25 mouse cellular contexts compared by ENCODE assay signal in the genomic region with DNA sequence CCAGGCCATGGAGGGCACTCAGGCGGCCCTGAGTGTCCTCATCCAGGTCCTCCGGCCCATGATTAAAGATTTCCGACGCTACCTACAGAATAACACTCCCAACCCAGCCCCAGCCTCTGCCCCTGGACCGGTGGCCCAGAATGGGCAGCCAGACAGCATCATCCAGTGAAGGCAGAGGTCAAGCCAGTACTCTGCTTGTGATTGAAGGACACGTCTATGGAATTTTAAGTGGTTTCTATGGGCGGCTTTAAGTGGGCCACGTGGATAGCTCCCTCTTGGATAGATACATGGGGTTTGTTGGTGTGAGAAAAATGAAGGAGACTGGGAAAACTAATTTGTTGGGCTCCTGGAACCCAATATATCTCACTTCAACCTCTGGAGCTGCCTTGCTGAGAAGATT. TPM values are rescaled to one million over a fixed set of nuclear protein-coding genes. Genes with fewer than 3 reads are reported as not detected.
A peak's percentile ranks its signal among the peaks of the same experiment; 100 is the strongest.
DNase-seq lines count a peak whose midpoint lies in the region; ATAC-seq and TF ChIP-seq lines count a peak whose summit lies in the region.
"Had no signal": no experiment of that assay in that cellular context is flagged by ENCODE, and none has a peak within 500 bp of the region (broad histone marks: within the 10 kb centered on the region; RNA-seq: fewer than 3 reads in every experiment).

No protein-coding gene starts in this region.

- no peak overlapping the region for H3K4me3 ChIP-seq in heart, embryonic 14.5 days (ENCODE audit: control insufficient read depth in 1 of 2, insufficient read depth in 1 of 2, low read depth in 1 of 2, low read length in 2 of 2)
- H3K4me3 ChIP-seq in heart, embryonic 12.5 days, result no peak overlapping the region
- H3K4me3 ChIP-seq in E14TG2a.4 (replicated peaks; ENCODE audit: low read length), result peak overlapping the region; percentile 77
- no peak overlapping the region for H3K4me3 ChIP-seq in limb, embryonic 10.5 days
- no peak overlapping the region for H3K4me3 ChIP-seq in lung, postnatal 0 days (ENCODE audit: low read depth, low read length)
- no peak overlapping the region for H3K4me3 ChIP-seq in kidney, adult 2 months (ENCODE audit: insufficient read depth, low read depth, low read length)
- H3K4me3 ChIP-seq: forebrain, embryonic 15.5 days; kidney, embryonic 15.5 days; limb, embryonic 12.5 days; liver, embryonic 13.5 days; midbrain, embryonic 15.5 days; neural tube, embryonic 12.5 days had no signal

- TF ChIP-seq EP300 in lung, postnatal 0 days (IDR thresholded peaks at IDR 0.05), result peak; percentile 76

- 42% methylated on average over 8 of the region's 8 CpGs for WGBS in heart, embryonic 14.5 days
- 64% methylated on average over 8 of the region's 8 CpGs for WGBS in heart, embryonic 12.5 days
- WGBS in limb, embryonic 10.5 days, result 90% methylated on average over 8 of the region's 8 CpGs
- 61% methylated on average over 8 of the region's 8 CpGs for WGBS in lung, postnatal 0 days
- WGBS in kidney, adult 2 months, result 91% methylated on average over 8 of the region's 8 CpGs

- H3K27me3 ChIP-seq in heart, embryonic 14.5 days (ENCODE audit: control insufficient read depth, insufficient read depth, low read length), result no peaks in the 10 kb centered on the region
- H3K27me3 ChIP-seq in heart, embryonic 12.5 days (replicated peaks), result no peaks in the 10 kb centered on the region
- H3K27me3 ChIP-seq in E14TG2a.4 (ENCODE audit: insufficient read depth, low read length), result peaks cover 8% of the 10 kb centered on the region
- H3K27me3 ChIP-seq in limb, embryonic 10.5 days (ENCODE audit: low read depth, poor library complexity, severe bottlenecking), result no peaks in the 10 kb centered on the region
- no peaks in the 10 kb centered on the region for H3K27me3 ChIP-seq in lung, postnatal 0 days (replicated peaks; ENCODE audit: insufficient read depth, low read length)
- H3K27me3 ChIP-seq in kidney, adult 2 months (replicated peaks; ENCODE audit: control insufficient read depth, insufficient read depth, low read length), result no peaks in the 10 kb centered on the region
- H3K27me3 ChIP-seq: CH12.LX; forebrain, embryonic 15.5 days; kidney, embryonic 15.5 days; limb, embryonic 12.5 days; liver, embryonic 13.5 days; midbrain, embryonic 15.5 days; neural tube, embryonic 12.5 days had no signal

- no peaks in the 10 kb centered on the region for H3K9me3 ChIP-seq in heart, embryonic 14.5 days (ENCODE audit: control insufficient read depth, low read length)
- H3K9me3 ChIP-seq in heart, embryonic 12.5 days (replicated peaks), result no peaks in the 10 kb centered on the region
- no peaks in the 10 kb centered on the region for H3K9me3 ChIP-seq in E14TG2a.4 (ENCODE audit: low read length)
- no peaks in the 10 kb centered on the region for H3K9me3 ChIP-seq in limb, embryonic 10.5 days (replicated peaks)
- H3K9me3 ChIP-seq in lung, postnatal 0 days (ENCODE audit: low read length), result no peaks in the 10 kb centered on the region
- H3K9me3 ChIP-seq: forebrain, embryonic 15.5 days; kidney, embryonic 15.5 days; limb, embryonic 12.5 days; liver, embryonic 13.5 days; midbrain, embryonic 15.5 days; neural tube, embryonic 12.5 days had no signal

- no peak for TF ChIP-seq CTCF in E14TG2a.4 (conservative IDR thresholded peaks at IDR 0.05; ENCODE audit: low read length)
- TF ChIP-seq CTCF in lung, postnatal 0 days (IDR thresholded peaks at IDR 0.05), result no peak
- no peak for TF ChIP-seq CTCF in kidney, adult 2 months (conservative IDR thresholded peaks at IDR 0.05; ENCODE audit: insufficient read depth, insufficient read length, low read depth, low read length)

- TF ChIP-seq POLR2A in kidney, adult 2 months (IDR thresholded peaks at IDR 0.05; ENCODE audit: low read depth, low read length), result no peak

- peak overlapping the region in 1 of 2 experiments; percentile 41; a peak in 1 of 4 replicates for H3K27ac ChIP-seq in heart, embryonic 14.5 days (replicated peaks in 1 of 2; ENCODE audit: control insufficient read depth in 1 of 2, insufficient read depth in 1 of 2, low read depth in 2 of 2, low read length in 2 of 2)
- H3K27ac ChIP-seq in heart, embryonic 12.5 days (ENCODE audit: poor library complexity, severe bottlenecking), result no peak overlapping the region
- H3K27ac ChIP-seq in limb, embryonic 10.5 days, result 0 out of 2 replicates have a peak overlapping the region, but pooled peaks have one; percentile 20
- H3K27ac ChIP-seq in lung, postnatal 0 days (ENCODE audit: low read length), result peak overlapping the region; percentile 71
- H3K27ac ChIP-seq in kidney, adult 2 months (ENCODE audit: insufficient read depth, low read depth, low read length), result no peak overlapping the region
- H3K27ac ChIP-seq: forebrain, embryonic 15.5 days; hindbrain, postnatal 0 days; kidney, embryonic 15.5 days; limb, embryonic 12.5 days; liver, embryonic 13.5 days; macrophage; midbrain, embryonic 15.5 days; neural tube, embryonic 12.5 days had no signal

- no peak for ATAC-seq in heart, embryonic 14.5 days (ENCODE audit: insufficient number of reproducible peaks, insufficient read depth, low FRiP score, low read depth)
- ATAC-seq in heart, embryonic 12.5 days (ENCODE audit: insufficient number of reproducible peaks, low FRiP score), result no peak
- ATAC-seq in lung, postnatal 0 days, result peak; percentile 23
- ATAC-seq: forebrain, embryonic 15.5 days; hindbrain, postnatal 0 days; intestine, embryonic 16.5 days; midbrain, embryonic 15.5 days had no signal

- no peak overlapping the region for H3K4me2 ChIP-seq in heart, embryonic 14.5 days (ENCODE audit: low read length)
- H3K4me2 ChIP-seq in heart, embryonic 12.5 days, result no peak overlapping the region
- no peak overlapping the region for H3K4me2 ChIP-seq in lung, postnatal 0 days (replicated peaks; ENCODE audit: low read depth, low read length)
- H3K4me2 ChIP-seq: forebrain, embryonic 15.5 days; kidney, embryonic 15.5 days; limb, embryonic 12.5 days; liver, embryonic 13.5 days; midbrain, embryonic 15.5 days; neural tube, embryonic 12.5 days had no signal

- peaks cover 15% of the 10 kb centered on the region for H3K36me3 ChIP-seq in heart, embryonic 14.5 days (ENCODE audit: control insufficient read depth, insufficient read depth, low read length)
- peaks cover 14% of the 10 kb centered on the region for H3K36me3 ChIP-seq in heart, embryonic 12.5 days
- H3K36me3 ChIP-seq in E14TG2a.4 (ENCODE audit: insufficient read depth, low read length), result peaks cover 24% of the 10 kb centered on the region
- peaks cover 22% of the 10 kb centered on the region for H3K36me3 ChIP-seq in limb, embryonic 10.5 days
- no peaks in the 10 kb centered on the region for H3K36me3 ChIP-seq in lung, postnatal 0 days (ENCODE audit: insufficient read depth, low read length)
- H3K36me3 ChIP-seq in kidney, adult 2 months (ENCODE audit: control insufficient read depth, insufficient read depth, low read length), result no peaks in the 10 kb centered on the region
- H3K36me3 ChIP-seq: midbrain, embryonic 15.5 days had no signal

- peaks cover 17 to 33% of the 10 kb centered on the region in 2 experiments for H3K4me1 ChIP-seq in heart, embryonic 14.5 days (ENCODE audit: control insufficient read depth in 2 of 2, insufficient read depth in 2 of 2, low read length in 2 of 2)
- peaks cover 35% of the 10 kb centered on the region for H3K4me1 ChIP-seq in heart, embryonic 12.5 days (replicated peaks)
- peaks cover 61% of the 10 kb centered on the region for H3K4me1 ChIP-seq in E14TG2a.4 (replicated peaks; ENCODE audit: low read depth, low read length)
- peaks cover 38% of the 10 kb centered on the region for H3K4me1 ChIP-seq in limb, embryonic 10.5 days
- H3K4me1 ChIP-seq in lung, postnatal 0 days (ENCODE audit: insufficient read depth, low read depth, low read length), result peaks cover 26% of the 10 kb centered on the region; the same call in 1 of the 2 replicates
- H3K4me1 ChIP-seq in kidney, adult 2 months (ENCODE audit: control insufficient read depth, insufficient read depth, low read length), result peaks cover 17% of the 10 kb centered on the region

- H3K9ac ChIP-seq in heart, embryonic 14.5 days (ENCODE audit: low read length), result peak overlapping the region; percentile 38
- no peak overlapping the region for H3K9ac ChIP-seq in heart, embryonic 12.5 days
- no peak overlapping the region for H3K9ac ChIP-seq in lung, postnatal 0 days (replicated peaks; ENCODE audit: low read depth)
- H3K9ac ChIP-seq: forebrain, embryonic 15.5 days; kidney, embryonic 15.5 days; limb, embryonic 12.5 days; liver, embryonic 13.5 days; midbrain, embryonic 15.5 days; neural tube, embryonic 12.5 days had no signal

- DNase-seq in limb, embryonic 10.5 days (ENCODE audit: low spot score), result no peak
- peak; percentile 72 for DNase-seq in lung, postnatal 0 days (ENCODE audit: low spot score)
- no peak for DNase-seq in kidney, adult 2 months
- no peak for DNase-seq in frontal cortex, postnatal 36 days (ENCODE audit: low spot score in 2 of 2)
- DNase-seq: adrenal gland, postnatal 25 days; B cell, adult 2 months; cerebellum, adult 8-10 months; cerebellum, postnatal 36 days; gastrocnemius, postnatal 10 days; kidney, postnatal 36 days; layer of hippocampus, postnatal 36 days; liver, embryonic 13.5 days; thymus, adult 18-20 months had no signal

RNA-seq across cellular contexts. Expression of gene Slc25a25, which starts 3.9 kb away (rescaled TPM):
- polyA plus RNA-seq in heart, embryonic 14.5 days (2014; fragmentation: Nextera tagmentation; extraction: Ambion mirVana), result 6.6 and 8.0 TPM in 2 replicates
- polyA plus RNA-seq in heart, embryonic 12.5 days (2016; fragmentation: Nextera tagmentation; extraction: Ambion mirVana), result 13.0 and 14.3 TPM in 2 replicates
- 30.8 and 33.0 TPM in 2 replicates for polyA plus RNA-seq in limb, embryonic 10.5 days (2016; fragmentation: Nextera tagmentation; extraction: Ambion mirVana)
- polyA plus RNA-seq in lung, postnatal 0 days (2015; fragmentation: Nextera tagmentation; extraction: Ambion mirVana), result 16.7 and 21.5 TPM in 2 replicates
- polyA plus RNA-seq in kidney, adult 2 months (2012; rRNA removed), result 25.3 and 30.6 TPM in 2 replicates

RNA-seq across cellular contexts. Expression of gene Naif1, which starts 4.8 kb away (rescaled TPM):
- polyA plus RNA-seq in heart, embryonic 14.5 days (2014; fragmentation: Nextera tagmentation; extraction: Ambion mirVana), result 4.5 and 4.7 TPM in 2 replicates
- polyA plus RNA-seq in heart, embryonic 12.5 days (2016; fragmentation: Nextera tagmentation; extraction: Ambion mirVana), result 4.7 and 5.4 TPM in 2 replicates
- polyA plus RNA-seq in limb, embryonic 10.5 days (2016; fragmentation: Nextera tagmentation; extraction: Ambion mirVana), result 5.9 and 7.3 TPM in 2 replicates
- polyA plus RNA-seq in lung, postnatal 0 days (2015; fragmentation: Nextera tagmentation; extraction: Ambion mirVana), result 4.1 and 4.6 TPM in 2 replicates
- 4.8 and 5.2 TPM in 2 replicates for polyA plus RNA-seq in kidney, adult 2 months (2012; rRNA removed)

RNA-seq across cellular contexts. Expression of gene Ptges2, which starts 59.4 kb away (rescaled TPM):
- 43.7 and 48.2 TPM in 2 replicates for polyA plus RNA-seq in heart, embryonic 14.5 days (2014; fragmentation: Nextera tagmentation; extraction: Ambion mirVana)
- 39.9 and 44.9 TPM in 2 replicates for polyA plus RNA-seq in heart, embryonic 12.5 days (2016; fragmentation: Nextera tagmentation; extraction: Ambion mirVana)
- polyA plus RNA-seq in limb, embryonic 10.5 days (2016; fragmentation: Nextera tagmentation; extraction: Ambion mirVana), result 32.7 and 37.0 TPM in 2 replicates
- 21.8 and 22.9 TPM in 2 replicates for polyA plus RNA-seq in lung, postnatal 0 days (2015; fragmentation: Nextera tagmentation; extraction: Ambion mirVana)
- 69.7 and 80.6 TPM in 2 replicates for polyA plus RNA-seq in kidney, adult 2 months (2012; rRNA removed)

Comparison
In these comparisons a context has a peak if more than half of its experiments do, and no peak if none do; other contexts are left out.
1. H3K27ac ChIP-seq: peak in limb, embryonic 10.5 days (single experiment) and lung, postnatal 0 days (single experiment); none in heart, embryonic 12.5 days (single experiment) and kidney, adult 2 months (single experiment).